Mouse (Mus musculus): ENCODE results near the gene Slc39a9. TPM values are rescaled to one million over a fixed set of nuclear protein-coding genes. Genes with fewer than 3 reads are reported as not detected.

The Slc39a9 gene
- total RNA-seq, 4 experiments from 2014 or later = 50.0 to 60.0 (median 55.6) TPM

DNA sequence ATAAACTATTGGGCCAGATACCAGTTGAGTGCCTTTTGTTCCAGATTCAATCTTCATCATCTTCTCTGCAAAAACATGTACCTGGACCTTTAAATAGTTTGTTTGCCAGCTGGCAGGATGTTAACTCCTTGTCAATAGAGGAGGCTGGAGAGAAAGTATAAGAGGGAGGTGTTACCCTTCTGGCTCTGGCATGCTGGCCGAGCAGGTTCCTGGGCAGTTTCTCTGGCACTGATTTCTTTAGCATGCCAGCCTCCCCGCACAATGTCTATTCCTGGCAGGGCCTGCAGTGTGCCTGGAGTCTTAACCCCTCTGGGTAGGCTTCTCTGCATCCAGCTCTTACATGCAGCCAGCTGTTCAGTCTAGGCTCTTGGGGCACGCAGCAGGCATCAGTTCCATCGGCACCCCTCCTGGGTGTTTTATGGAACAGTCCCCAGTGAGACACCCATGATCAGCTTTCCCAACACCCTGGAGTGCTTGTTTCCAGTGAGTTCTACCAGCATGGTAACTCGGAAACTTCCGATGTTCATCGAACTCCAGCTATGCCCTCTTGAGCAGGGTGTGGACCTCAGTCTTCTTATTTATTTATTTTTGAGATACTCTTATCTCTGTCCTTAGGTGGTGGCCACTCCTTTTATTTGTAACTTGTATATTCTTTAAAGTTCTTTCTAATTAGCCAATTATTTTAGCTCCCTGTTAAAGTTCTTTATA lies 10.4 kb downstream of the Slc39a9 start:
- peak; percentile 7 for DNase-seq

DNA sequence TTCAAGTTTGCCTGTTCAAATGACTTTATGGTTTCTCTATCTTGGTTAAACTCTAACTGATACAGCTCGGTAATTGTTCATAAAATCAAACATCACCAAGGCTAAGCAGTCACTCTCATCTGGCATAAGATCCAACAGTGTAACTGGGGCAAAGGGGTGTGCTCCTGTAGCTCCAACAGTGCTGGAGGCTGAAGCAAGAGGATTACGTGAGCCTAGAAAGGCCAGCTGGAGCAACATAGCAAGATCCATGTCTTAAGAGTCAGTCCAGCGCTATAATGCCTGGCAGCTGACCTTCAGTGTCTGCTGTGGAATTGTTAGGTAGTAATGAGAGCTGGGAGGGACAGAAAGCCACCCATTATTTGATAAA lies 11.0 kb downstream of the Slc39a9 start:
- peak; percentile 40 for DNase-seq

GRCm38 (mm10) chr12:80658661-80659060 lies 15.0 kb downstream of the Slc39a9 start:
- no peak for DNase-seq

DNA sequence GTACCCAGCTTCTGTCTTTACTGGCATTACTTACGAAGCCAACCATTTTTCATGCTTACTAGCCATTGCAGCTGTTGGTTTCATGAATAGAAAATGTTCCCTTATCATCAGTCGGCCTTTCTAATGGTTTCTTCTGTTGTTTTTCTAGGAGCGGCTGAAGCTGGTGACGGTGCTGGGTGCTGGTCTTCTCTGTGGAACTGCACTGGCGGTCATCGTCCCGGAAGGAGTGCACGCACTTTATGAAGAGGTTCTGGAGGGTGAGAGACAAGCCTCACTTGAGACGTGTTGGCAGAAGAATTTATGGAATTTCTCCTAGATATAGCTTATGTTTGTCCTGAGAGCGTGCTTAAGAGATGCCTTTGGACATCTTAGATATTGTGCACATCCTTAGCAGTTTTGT lies 18.6 kb downstream of the Slc39a9 start:
- no peak for DNase-seq

DNA sequence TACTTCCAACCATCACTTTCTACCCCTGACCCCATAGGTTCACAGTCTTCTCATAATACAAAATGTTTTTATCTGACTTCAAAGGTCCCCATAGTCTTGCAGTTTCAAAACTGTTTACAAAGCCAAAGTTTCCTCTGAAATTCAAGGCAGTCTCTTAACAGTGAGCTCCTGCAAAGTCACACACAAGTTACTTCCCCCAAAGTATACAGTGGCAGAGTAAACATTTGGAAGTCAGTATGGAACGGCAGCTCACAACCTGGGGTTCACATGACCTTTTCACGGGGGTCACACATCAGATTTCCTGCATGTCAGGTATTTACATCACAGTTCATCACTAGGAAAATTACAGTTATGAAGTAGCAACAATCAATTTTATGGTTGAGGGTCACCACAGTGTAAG lies 20.3 kb downstream of the Slc39a9 start:
- no peak for DNase-seq

DNA sequence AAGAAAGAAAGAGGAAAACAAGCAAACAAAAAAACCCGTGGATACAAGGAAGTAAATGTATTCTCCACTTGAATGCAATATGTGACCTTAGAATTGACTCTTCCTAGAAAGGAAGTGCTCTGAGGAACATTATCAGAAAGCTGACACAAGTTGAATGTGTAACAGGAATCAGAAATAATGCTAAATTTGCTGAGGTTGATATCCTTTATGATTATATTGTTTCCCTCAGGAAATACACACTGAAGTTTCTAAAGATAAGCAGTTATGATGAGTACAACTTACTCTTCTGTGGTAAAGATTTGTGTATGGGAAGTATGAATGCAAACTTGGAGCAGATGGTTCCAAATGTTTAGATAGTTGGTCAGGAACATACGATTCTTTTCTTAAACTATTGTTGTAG lies 24.7 kb downstream of the Slc39a9 start:
- DNase-seq = no peak

DNA sequence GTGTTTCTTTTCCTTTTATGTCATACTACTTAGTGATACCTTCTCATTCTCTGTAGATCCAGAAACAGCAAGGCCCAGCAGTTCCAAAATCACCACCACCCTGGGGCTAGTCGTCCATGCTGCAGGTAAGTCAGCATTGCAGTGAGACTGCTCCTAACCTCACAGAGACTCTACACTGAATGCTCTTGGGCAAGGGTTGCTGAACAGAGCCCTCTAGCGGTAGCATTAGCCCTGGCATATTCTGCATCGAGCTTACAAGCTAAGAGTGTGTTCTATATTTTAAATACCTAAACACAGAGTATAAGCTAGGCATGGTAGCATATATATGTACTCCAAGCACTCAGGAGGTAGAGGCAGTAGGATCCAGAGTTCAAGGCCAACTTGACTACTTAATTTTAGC lies 29.5 kb downstream of the Slc39a9 start:
- DNase-seq = no peak

DNA sequence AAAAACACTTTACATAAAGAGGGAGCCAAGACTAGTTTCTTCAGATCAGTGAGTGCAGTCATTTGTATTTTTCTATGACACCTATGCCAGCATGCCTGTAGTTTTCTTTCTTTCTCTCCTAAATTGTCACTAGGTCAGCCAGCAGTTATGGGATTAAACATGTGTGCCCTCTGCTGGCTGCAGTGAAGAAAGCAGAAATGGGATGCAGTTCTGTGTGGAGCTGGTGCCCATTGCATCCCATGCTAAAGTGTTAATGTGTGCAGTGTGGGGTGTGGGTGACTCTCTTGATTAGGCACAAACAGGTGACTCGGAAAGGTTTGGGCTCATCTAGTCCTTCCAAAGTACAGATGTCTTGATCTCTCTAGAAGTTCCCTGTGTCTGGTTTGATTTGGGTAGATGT lies 37.7 kb downstream of the Slc39a9 start:
- no peak for DNase-seq

DNA sequence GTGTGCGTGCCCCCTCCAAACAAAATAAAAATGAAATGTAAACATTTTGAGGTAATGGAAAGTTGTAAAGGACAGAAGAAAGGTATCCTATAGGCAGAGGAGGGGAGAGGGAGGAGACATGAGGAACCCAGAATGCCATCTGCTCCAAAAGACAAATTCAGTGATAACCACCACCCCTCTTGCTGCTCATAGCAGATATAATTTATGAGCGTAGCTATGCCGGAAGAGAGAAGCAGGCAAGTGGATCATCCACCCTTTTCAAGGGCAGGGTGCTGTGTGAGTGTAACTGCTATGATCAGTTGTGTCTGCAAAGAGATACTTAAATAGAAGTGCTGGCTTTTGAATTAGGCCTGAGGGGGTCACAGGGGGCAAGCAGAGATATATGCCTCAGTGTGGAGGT lies 39.9 kb downstream of the Slc39a9 start:
- no peak for DNase-seq

GRCm38 (mm10) chr12:80684316-80684715 lies 40.6 kb downstream of the Slc39a9 start:
- no peak for DNase-seq

GRCm38 (mm10) chr12:80687788-80688211 lies 44.1 kb downstream of the Slc39a9 start:
- peak; percentile 36 for DNase-seq

DNA sequence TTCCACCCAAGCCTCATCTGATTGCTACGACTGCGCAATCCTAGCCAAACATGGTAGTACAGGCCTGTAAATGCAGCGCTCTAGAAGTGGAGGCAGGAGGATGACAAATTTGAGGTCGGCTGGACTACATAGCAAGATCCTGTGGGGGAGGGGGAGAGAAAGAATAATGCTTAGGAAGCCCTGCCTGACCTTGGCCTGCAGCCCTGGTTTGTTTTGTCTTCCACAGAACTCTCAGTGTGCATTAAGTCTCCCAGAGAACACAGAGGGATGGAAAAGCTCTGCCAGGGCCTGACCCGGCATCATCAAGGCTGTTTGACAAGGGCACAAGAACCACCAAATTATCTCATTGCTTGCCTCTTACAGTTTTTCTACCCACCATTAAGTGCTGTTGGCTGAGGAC lies 46.0 kb downstream of the Slc39a9 start:
- DNase-seq = no peak

DNA sequence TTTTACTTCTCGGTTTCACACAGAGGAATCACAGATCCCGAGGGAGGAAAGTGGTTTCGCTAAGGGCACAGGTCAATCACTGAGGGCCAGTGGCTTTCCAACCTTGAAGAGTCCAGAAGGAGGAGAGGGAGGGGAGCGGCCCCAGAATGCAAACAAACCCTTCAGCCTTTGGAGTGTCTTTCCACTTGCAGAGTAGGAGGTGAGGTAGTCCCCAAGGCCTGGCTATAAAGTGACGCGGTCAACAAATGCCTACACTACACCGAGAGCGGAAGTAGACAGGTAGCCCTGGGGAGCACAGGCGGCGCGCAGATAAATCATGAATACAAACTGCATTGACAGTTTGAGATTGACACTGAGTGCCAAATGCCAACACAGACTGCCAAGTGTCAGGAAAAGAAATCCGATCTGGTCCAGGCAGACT lies 48.0 kb downstream of the Slc39a9 start:
- DNase-seq = no peak

GRCm38 (mm10) chr12:80692269-80692972 lies 48.7 kb downstream of the Slc39a9 start, which contains the start of gene Plekhd1:
Gene Plekhd1 (plus strand): TSS chr12:80692591.
- no peak for DNase-seq

- no peak for DNase-seq
Observed at GRCm38 (mm10) chr12:80693700-80694099, 50.0 kb downstream of the Slc39a9 start.

DNA sequence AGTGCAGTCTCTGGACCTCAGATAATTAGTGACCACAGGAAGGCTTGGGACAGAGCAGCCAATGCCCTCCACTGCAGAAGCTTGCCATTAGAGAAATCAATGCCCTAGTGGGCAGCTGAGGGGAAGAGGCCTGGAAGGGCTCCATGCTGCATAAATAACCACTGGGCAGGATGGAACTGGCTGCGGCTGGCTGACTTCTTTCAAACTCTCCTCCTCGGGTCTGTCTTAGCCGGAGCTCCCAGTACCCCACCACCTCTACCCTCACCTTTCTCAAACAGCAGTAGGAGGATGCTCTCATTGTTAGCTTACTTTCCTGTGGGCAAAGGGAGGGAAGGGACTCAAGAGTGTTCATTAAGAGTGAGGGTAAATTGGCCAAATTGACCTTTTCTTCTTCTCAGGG lies 51.3 kb downstream of the Slc39a9 start:
- DNase-seq = no peak

- no peak for DNase-seq
Observed at GRCm38 (mm10) chr12:80698526-80699143, 55.0 kb downstream of the Slc39a9 start.

GRCm38 (mm10) chr12:80699144-80699531 lies 55.5 kb downstream of the Slc39a9 start:
- no peak for DNase-seq

GRCm38 (mm10) chr12:80701332-80701731 lies 57.6 kb downstream of the Slc39a9 start:
- no peak for DNase-seq

DNA sequence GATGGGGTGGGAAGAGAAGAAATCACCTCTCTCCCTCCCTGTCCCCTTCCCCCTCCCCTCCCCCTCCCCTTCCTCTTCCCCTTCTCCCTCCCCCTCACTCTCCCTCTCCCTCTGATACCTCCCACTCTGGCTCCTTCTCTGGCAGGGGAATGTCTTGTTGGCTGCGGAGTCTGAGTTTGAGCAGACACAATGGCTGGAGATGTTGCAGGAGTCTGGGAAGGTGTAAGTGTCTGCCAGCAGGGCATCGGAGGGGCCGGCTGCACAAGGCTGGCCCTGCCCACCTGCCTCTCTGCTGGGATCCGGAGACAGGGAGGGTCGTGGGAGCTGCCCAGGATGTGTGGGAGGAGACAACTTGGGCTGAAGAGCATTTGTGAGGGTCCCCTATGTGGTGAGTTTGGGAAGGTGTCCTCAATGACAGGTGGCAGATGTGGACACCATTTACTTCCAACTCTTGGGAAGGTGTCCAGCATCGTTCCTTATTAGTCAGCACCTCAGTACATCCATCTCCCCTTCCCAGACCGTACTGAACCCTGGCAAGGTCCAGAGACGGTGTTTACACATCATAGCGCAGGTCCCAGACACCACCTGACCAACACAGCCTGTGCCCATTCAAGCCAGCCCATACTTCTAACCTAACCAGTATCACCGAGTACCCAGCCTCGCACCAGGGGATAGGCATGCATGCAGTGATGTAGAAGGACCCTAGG lies 62.7 kb downstream of the Slc39a9 start:
- no peak for DNase-seq

- DNase-seq = no peak
Observed at GRCm38 (mm10) chr12:80706915-80707604, 63.4 kb downstream of the Slc39a9 start.

GRCm38 (mm10) chr12:80715915-80716314 lies 72.2 kb downstream of the Slc39a9 start:
- no peak for DNase-seq
